Comparison of ENCODE assay signal across 13 mouse cellular contexts in the genomic region with DNA sequence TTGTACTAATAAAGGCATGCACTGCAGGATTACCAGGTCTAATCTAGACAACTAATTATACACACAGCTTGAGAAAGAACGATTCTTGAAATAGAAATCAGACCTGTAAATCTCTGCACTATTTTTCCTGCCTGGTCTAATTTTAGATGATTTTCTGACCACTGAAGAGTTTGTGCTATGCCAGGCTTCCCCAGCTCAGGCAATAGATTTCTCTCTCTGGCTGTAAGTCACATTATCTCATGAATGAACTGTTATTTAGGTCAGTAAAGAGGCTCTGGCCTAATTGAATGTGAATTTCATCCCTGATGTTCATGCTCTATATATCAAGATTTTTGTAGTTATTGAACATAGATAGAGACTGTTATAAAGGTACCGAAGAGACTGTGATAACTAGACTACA.
"Had no signal": no experiment of that assay in that cellular context is flagged by ENCODE, and none has a peak within 500 bp of the region (broad histone marks: within the 10 kb centered on the region; RNA-seq: fewer than 3 reads in every experiment).

No protein-coding gene starts in this region.

- H3K4me2 ChIP-seq: liver, embryonic 11.5 days; liver, embryonic 15.5 days; neural tube, embryonic 12.5 days had no signal

- H3K4me1 ChIP-seq: limb, embryonic 10.5 days; liver, embryonic 15.5 days; neural tube, embryonic 12.5 days had no signal

- H3K4me3 ChIP-seq: limb, embryonic 10.5 days; liver, embryonic 15.5 days; neural tube, embryonic 12.5 days had no signal

- H3K27me3 ChIP-seq: liver, embryonic 15.5 days; neural tube, embryonic 12.5 days had no signal

- H3K36me3 ChIP-seq: limb, embryonic 10.5 days; liver, embryonic 15.5 days; neural tube, embryonic 12.5 days had no signal

- DNase-seq: kidney, adult 8-10 months; kidney, postnatal 36 days; lung, adult 2 months; lung, postnatal 36 days; midbrain, embryonic 14.5 days; right cerebral cortex, adult 18-20 months; right cerebral cortex, postnatal 25 days had no signal

- H3K9me3 ChIP-seq: limb, embryonic 10.5 days; liver, embryonic 15.5 days; neural tube, embryonic 12.5 days had no signal

- ATAC-seq: lung, postnatal 0 days had no signal

- H3K27ac ChIP-seq: limb, embryonic 10.5 days; liver, embryonic 15.5 days; neural tube, embryonic 12.5 days; stomach, postnatal 0 days had no signal

- H3K9ac ChIP-seq: liver, embryonic 15.5 days; neural tube, embryonic 12.5 days had no signal
